Mouse (Mus musculus): ENCODE results near the gene Zfp512.

DNA sequence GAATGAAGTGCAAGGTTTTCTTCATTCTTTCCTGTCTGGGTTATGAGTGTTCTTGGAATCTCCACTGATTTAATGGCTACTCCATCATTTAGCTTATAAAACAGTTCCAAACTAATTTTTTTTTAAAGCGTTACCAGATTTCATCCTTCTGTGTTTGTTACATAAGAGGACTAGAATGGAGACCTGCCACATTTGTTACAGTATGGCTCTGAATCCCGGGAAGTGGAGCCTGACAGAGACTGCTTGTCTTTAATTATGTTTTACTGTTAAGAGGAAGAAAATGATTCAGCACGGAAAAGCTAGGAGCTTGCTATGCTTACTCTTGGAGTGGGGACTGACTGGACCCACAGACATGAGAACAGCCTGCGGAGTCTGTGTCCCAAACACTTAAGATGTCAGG lies 28.3 kb downstream of the Zfp512 start:
- TF ChIP-seq CTCF (conservative IDR thresholded peaks at IDR 0.05; ENCODE audit: low read length) = no peak
- no peak for TF ChIP-seq NANOG (IDR thresholded peaks at IDR 0.05; ENCODE audit: borderline replicate concordance, low read length)

All from E14TG2a.4 (cell line).